Mouse (Mus musculus): Measurements from ENCODE around the gene Olfr661.

The Olfr661 gene

DNA sequence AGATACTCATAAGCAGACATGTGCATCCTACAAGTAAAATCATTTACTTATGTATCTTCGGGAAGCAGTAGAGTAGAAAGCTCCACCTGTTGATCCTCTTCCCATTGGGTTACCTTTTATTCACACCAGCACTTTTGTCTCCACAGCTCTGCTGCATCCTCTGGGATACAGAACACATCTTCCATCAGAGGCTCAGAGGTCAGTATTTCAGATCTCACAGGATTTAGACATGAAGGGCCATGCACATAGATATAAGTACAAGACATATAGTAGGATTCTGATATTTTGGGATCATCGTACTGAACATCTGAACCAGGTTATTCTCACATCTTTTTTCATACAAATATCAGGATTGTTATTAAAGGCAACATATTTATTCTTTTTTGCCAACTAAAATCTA, at the start of gene Olfr661:
TSS of gene Olfr661 (plus strand) at position 301 of the 400 bp plus-strand sequence.
- in situ Hi-C loops (cut with MboI, MseI) = no loop called here

- in situ Hi-C loops (cut with MboI, MseI) = no loop called here
Observed at GRCm38 (mm10) chr7:104646841-104647482, 39.3 kb upstream of the Olfr661 start, which contains the start of gene Olfr658. Olfr658 (minus strand) TSS chr7:104647305.

DNA sequence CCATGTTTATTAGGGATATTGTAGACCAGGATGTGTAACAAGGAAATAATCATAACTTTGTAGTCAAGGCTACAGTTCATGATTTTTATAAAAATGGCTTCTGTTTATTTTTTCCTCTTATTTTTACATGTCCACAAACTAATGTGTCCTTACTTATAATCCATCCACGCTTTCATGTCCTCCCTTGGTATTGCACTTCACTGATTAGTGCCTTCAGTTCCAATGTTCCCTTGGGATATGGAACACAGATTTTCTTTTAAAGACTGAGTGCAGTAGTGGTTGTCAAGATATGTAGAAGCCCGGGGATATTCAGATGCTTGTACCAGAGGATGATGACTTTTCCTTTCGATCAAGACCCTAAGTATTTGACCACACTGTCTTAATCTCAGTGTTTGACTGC, 19.8 kb upstream of the Olfr661 start, which contains the start of gene Olfr659:
TSS of gene Olfr659 (plus strand) at position 301 of the 400 bp plus-strand sequence.
- in situ Hi-C loops (cut with MboI, MseI) = no loop called here
